Mouse (Mus musculus) testis, adult 2 months (tissue): Measurements from ENCODE around the gene Rev1.

Source experiments
- CTCF ChIP-seq: fragments of 200-500 bp; IDR thresholded peaks from 2 replicates; pipeline ENCODE4 v1.5.1; 2012; ENCODE audit warnings: low read depth, mild to moderate bottlenecking, inconsistent platforms, low read length, moderate library complexity; ENCODE audit not compliant: control insufficient read depth, insufficient read depth, insufficient replicate concordance
- POLR2A ChIP-seq: fragments of 200-500 bp; IDR thresholded peaks from 2 replicates; pipeline ENCODE4 v1.6.1; 2012; ENCODE audit warnings: low read depth, mild to moderate bottlenecking, inconsistent platforms, low read length, moderate library complexity; ENCODE audit not compliant: control insufficient read depth

DNA sequence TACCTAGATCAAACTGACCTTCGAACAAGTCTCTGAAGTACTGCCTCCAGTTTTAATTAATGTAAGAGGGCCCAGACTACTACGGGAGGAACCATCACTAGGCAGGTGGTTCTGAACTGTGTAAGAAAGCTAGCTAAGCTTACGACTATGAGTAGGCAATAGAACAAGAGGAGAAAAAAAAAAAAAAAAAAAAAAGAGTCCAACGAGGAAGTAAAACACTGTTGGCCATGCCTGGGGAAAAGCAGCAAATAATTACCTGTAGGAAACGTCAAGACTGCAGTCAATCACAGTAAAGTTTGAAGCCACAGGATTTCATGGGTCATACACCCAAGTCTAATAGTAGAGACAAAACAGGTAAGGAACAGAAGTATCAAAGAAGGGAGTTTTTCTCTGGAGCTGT is 8.7 kb downstream of the Rev1 start:
- TF ChIP-seq POLR2A (no peak), CTCF (no peak)
